Mouse (Mus musculus) fat pad, adult 2 months (tissue): Measurements from ENCODE around the gene Cse1l.

Source experiments
- DNase-seq: peaks from one replicate; pipeline ENCODE4 v3.0.0-alpha.2; 2011; ENCODE audit warnings: low read depth, low spot score; ENCODE audit errors: extremely low read depth

Cse1l gene

GRCm38 (mm10) chr2:166973153-166973552 is 67.3 kb downstream of the Cse1l start:
- DNase-seq = no peak

DNA sequence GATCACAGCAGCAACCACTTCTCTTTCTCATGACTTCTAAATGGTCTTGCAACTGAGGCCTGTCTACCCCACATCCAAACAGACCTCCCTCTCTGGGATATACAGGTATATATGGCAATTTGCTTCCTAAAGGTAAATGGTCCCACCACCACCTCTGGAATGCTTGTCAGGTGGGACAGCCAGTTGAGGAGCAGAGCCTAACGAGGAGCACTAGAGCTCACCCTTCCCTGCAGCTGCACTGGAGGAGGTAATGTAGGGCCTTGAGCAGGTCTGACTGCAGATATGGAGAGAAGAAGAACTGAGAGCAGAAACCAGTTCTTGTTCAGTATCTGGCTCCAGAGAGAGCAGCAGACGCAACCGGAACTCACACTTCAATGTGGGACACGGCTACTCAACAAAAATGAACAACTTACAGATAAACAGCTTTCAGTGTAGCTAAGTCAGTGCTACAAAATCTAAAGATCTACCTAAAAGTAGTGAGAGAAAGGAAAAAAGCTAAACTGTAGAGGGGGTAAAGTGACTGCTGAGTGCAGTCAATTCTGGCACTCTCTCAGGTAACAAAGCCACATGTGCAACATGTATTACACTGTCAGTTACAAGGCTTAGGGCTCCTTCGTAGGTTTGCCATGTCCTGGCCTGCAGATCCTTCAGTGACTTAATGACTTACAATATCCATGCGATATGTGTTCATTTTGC is 68.5 kb downstream of the Cse1l start:
- no peak for DNase-seq

- DNase-seq = no peak
These were observed 70.5 kb downstream of the Cse1l start for GRCm38 (mm10) chr2:166976356-166976755.

- no peak for DNase-seq
These were observed 71.7 kb downstream of the Cse1l start for GRCm38 (mm10) chr2:166977490-166977889.

- DNase-seq = no peak
These were observed 74.3 kb downstream of the Cse1l start for GRCm38 (mm10) chr2:166980161-166980560.

GRCm38 (mm10) chr2:166983351-166983894 is 77.6 kb downstream of the Cse1l start:
- no peak for DNase-seq

- DNase-seq = no peak
These were observed 85.0 kb downstream of the Cse1l start for GRCm38 (mm10) chr2:166990861-166991260.

DNA sequence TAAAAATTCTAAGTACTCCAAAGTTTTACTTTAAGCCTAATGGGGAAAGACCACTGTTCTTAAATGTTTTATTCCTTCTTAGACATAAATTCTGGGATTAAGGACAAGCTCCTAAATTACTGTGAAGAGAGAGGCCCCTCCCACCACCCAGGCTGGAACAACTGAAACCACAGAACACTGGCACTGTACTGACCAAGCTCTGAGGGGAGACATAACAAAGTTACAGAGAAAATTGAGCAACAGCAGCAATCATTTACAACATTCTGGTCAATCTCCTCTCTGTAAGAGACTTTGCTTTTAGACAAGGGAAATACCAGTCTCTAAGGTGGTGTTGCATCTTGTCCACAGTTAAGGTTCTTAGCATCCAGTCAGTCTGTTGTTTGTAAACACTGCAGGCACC is 86.1 kb downstream of the Cse1l start:
- DNase-seq = peak; percentile 34

DNA sequence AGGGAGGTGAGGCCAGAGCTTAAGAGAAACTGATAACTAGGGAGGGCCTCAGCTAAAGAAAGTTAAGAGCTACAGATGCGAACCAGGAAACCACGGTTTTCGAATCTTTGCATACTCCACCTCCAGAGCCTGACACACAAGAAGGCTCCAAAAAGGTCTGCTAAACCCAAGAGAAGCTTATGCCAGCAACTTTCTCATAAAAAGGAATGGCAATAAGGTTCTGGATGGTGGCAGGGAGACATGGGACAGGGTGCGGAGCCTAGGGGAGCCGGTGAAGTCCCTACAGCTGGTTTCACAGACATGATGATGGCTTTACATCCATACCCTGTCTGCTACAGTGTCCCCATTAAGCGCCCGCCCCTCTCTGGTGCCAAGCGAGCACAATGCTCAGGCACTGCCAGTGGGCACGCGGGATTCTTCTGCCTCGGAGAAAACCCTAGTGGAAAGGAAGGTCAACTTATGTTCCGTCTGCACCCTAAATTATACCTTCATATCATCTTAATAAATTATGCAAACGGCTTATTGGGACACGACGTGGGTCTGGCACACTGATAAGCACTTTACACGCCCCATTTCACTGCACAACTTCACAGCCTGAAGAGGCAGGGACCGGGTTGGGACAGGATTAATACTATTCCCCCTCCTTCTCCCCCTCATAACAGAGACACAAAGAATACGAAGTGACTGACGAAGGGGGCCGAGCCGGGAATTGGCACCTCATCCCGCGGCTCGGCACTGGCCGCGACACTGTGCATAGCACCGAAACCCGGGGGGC is 89.4 kb downstream of the Cse1l start:
- DNase-seq = no peak
